Mouse (Mus musculus) stomach, postnatal 0 days (tissue): Measurements from ENCODE around the gene Nectin1. TPM values are rescaled to one million over a fixed set of nuclear protein-coding genes. Genes with fewer than 3 reads are reported as not detected.
A peak's percentile ranks its signal among the peaks of the same experiment; 100 is the strongest.

Experiments
- ATAC-seq: fragments of 200-750 bp; cut with Nextera tagmentation; 2 replicates; pipeline ENCODE4 v1.8.0; 2017; ENCODE audit not compliant: low FRiP score, low TSS enrichment
- DNase-seq: peaks from one replicate; pipeline ENCODE4 v3.0.0-alpha.2; 2016; ENCODE audit warnings: low spot score
- H3K27ac ChIP-seq: fragments of 300-500 bp; sonication (generic); replicated peaks from 2 replicates; pipeline ENCODE4 v1.5.1; 2014; ENCODE audit warnings: mild to moderate bottlenecking, control low read depth
- H3K27me3 ChIP-seq: fragments of 300-500 bp; sonication (generic); 2 replicates; pipeline ENCODE4 v1.6.1; 2014; ENCODE audit warnings: low read length; ENCODE audit not compliant: control insufficient read depth, insufficient read depth
- H3K36me3 ChIP-seq: fragments of 300-500 bp; sonication (generic); 2 replicates; pipeline ENCODE4 v1.6.1; 2014; ENCODE audit warnings: low read length, mixed read lengths; ENCODE audit not compliant: control insufficient read depth, insufficient read depth
- H3K4me1 ChIP-seq: fragments of 300-500 bp; sonication (generic); replicated peaks from 2 replicates; pipeline ENCODE4 v1.6.1; 2014; ENCODE audit warnings: antibody characterized with exemption; ENCODE audit not compliant: control insufficient read depth, insufficient read depth
- H3K4me2 ChIP-seq: fragments of 300-500 bp; sonication (generic); replicated peaks from 2 replicates; pipeline ENCODE4 v1.6.1; 2014; ENCODE audit warnings: low read depth, mild to moderate bottlenecking, control low read depth, moderate library complexity
- H3K4me3 ChIP-seq: fragments of 300-500 bp; sonication (generic); 2 replicates; pipeline ENCODE4 v1.5.1; 2014; ENCODE audit warnings: low read depth, low read length, control low read depth
- H3K9ac ChIP-seq: fragments of 300-500 bp; sonication (generic); 2 replicates; pipeline ENCODE4 v1.6.1; 2014; ENCODE audit warnings: mild to moderate bottlenecking, low read length, control low read depth, mixed read lengths
- H3K9me3 ChIP-seq: fragments of 300-500 bp; sonication (generic); 2 replicates; pipeline ENCODE4 v1.6.1; 2016; ENCODE audit warnings: low read length; ENCODE audit not compliant: control insufficient read depth
- CTCF ChIP-seq: IDR thresholded peaks from 2 replicates; pipeline ENCODE4 v1.5.1; 2016; ENCODE audit warnings: antibody characterized with exemption, low read depth, mild to moderate bottlenecking, moderate library complexity
- EP300 ChIP-seq: optimal IDR thresholded peaks from 2 replicates; pipeline ENCODE3; 2016; ENCODE audit warnings: antibody characterized with exemption
- WGBS: fragments of 180-500 bp; shearing (Covaris S2); extraction: QIAGEN DNeasy Blood & Tissue Kit; methylation state at CpG from one replicate; pipeline ENCODE4 v1.1.7; 2014; 5-methylcytosine and 5-hydroxymethylcytosine counted together
- polyA plus RNA-seq: library from polyadenylated mRNA; unstranded; fragments of >200 nt; fragmentation: Nextera tagmentation; extraction: Ambion mirVana; gene quantifications from 2 replicates; pipeline ENCODE4 v1.2.1, GENCODE M21; 2015

Nectin1 gene
- polyA plus RNA-seq, 1 experiment from 2014 or later: 5.9 TPM

DNA sequence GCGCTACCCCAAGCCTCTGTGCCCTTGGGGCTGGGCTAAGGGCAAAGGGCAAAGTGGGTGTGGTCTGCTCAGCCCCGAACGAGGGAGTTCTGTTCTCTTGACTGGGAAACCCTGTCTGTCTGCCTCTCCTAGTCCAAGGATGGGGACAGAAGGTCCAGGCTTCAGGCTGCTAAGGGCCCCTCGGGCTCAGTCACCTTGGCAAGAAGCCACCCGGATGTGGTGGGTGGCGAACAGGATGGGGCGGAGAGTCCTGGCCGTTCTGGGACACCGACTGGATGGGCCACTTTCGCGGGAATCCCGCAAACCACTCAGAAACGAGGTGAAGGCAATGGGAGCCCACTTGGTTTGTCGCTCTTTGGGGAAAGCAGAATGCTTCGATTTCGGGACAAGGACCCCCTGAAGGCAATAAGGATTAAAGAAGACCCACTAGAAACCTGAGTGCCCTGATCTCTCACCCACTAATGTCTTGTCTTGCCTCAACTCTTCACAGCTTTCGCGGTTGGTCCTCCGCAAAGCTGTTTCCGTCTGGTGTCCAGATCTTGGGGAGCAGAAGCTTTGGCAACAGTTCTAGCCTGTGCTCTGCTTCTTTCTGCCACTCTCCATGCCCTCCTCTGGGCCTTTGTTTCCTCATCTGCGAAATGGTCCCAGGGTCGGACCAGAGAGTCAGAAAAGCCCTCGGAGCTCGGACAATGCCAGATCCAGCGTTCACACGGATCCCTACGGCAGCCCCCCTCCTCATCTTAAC, 710 bp upstream of the Nectin1 start:
- peak overlapping the region; percentile 94 for H3K27ac ChIP-seq
- H3K27me3 ChIP-seq: no peaks in the 10 kb centered on the region
- H3K9me3 ChIP-seq: no peaks in the 10 kb centered on the region
- H3K4me1 ChIP-seq: no peaks in the 10 kb centered on the region
- peak; percentile 79 for DNase-seq
- peak overlapping the region; percentile 79 for H3K9ac ChIP-seq
- peak overlapping the region; percentile 86 for H3K4me3 ChIP-seq
- WGBS: 2% methylated on average over 27 of the region's 27 CpGs
- peak; percentile 63 for ATAC-seq
- no peaks in the 10 kb centered on the region for H3K36me3 ChIP-seq
- TF ChIP-seq EP300 (no peak), CTCF (no peak)
- H3K4me2 ChIP-seq: peak overlapping the region; percentile 99

DNA sequence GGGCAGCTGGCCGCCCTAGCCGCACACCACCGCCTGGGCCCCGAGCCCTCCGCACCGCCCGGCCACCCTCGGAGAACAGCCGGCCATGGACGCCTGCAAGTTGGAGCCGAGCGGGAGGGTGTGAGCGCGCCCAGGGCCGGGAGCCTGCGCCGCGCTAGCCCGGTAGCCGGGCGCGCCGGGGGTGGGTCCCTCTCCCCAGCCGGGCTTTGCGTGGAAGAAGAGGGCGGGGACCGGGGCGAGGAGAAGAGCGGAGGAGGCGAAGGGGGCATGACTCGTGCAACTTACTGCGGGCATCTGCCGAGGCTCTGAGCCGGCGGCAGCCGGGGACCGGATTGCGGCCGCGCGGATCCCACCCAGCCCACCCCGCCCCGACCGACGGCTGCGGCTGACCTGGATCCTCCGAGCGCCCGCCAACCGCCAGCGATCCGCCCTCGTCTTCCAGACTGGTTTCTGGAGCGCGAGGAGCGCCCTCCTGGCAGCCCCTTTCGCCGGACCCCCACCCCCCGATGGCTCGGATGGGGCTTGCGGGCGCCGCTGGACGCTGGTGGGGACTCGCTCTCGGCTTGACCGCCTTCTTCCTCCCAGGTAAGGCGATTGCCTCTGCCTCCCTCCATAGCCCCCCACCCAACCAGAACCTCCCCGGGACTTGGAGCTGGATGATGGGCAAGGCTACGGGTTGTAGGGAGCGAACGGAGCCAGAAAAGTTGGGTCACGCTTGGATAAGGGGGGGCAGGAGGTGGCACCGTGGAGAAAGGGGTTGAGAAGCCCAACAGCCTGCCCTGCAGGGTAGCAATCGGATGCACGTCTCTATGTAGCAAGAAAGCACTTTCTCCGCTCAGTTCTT, 576 bp downstream of the Nectin1 start:
- no peaks in the 10 kb centered on the region for H3K4me1 ChIP-seq
- peak overlapping the region; percentile 79 for H3K9ac ChIP-seq
- peak overlapping the region; percentile 99 for H3K4me2 ChIP-seq
- H3K4me3 ChIP-seq: peak overlapping the region; percentile 86
- DNase-seq (peak; percentile 73), ATAC-seq (peak; percentile 65)
- H3K27ac ChIP-seq: peak overlapping the region; percentile 94
- WGBS: under 1% methylated on average over 57 of the region's 77 CpGs
- H3K36me3 ChIP-seq: no peaks in the 10 kb centered on the region
- no peaks in the 10 kb centered on the region for H3K9me3 ChIP-seq
- TF ChIP-seq CTCF (no peak), EP300 (no peak)
- no peaks in the 10 kb centered on the region for H3K27me3 ChIP-seq

GRCm38 (mm10) chr9:43745051-43745792, 1.4 kb downstream of the Nectin1 start:
- ATAC-seq: no peak
- H3K9ac ChIP-seq: peak overlapping the region; percentile 79
- H3K27me3 ChIP-seq: no peaks in the 10 kb centered on the region
- H3K4me1 ChIP-seq: no peaks in the 10 kb centered on the region
- no peaks in the 10 kb centered on the region for H3K36me3 ChIP-seq
- peak overlapping the region; percentile 49 for H3K27ac ChIP-seq
- DNase-seq: peak; percentile 70
- peak overlapping the region; percentile 99 for H3K4me2 ChIP-seq
- peak overlapping the region; percentile 86 for H3K4me3 ChIP-seq
- WGBS: 1% methylated on average over 43 of the region's 43 CpGs
- H3K9me3 ChIP-seq: no peaks in the 10 kb centered on the region
- TF ChIP-seq EP300 (no peak), CTCF (peak; percentile 52)

DNA sequence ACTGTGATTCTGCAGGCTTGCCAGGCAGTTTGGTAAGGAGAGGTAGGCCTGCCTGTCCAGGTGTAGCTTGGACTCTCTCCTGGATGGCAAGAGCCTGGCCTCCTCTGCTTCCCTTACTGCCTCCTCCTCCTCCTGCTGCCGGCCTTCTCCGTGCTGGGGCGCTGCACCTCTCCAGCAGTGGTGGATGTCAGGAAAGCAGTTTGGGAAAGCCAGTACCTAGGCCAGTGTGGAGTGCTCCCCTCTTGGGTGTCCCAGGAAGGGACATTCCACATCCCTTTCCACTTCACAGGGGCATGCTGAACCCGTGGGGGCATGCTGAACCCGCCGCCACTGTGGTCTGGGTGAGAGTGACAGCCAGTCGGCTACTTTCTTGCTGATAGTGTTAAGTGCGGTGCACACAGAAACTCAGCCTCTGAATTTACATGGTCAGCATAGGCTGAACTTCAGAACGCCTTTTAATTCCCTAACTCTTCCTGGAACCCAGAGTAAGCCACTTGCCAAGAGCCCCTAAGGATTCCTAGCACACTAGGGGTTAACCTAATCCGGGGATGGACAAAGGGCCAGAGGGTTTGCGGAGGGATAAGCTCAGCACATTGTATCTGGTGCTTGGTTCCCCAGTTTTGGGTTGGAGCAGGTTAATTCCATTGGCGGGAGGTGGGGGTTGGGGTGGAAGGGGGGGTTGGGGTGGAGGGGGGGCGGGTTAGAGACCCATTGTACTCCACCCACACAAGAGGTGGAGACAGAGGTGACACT, 2.3 kb downstream of the Nectin1 start:
- Histone ChIP-seq H3K27ac (peak overlapping the region; percentile 49; the same call in 1 of the 2 replicates), H3K9me3 (no peaks in the 10 kb centered on the region), H3K36me3 (no peaks in the 10 kb centered on the region), H3K4me1 (no peaks in the 10 kb centered on the region), H3K27me3 (no peaks in the 10 kb centered on the region), H3K4me3 (peak overlapping the region; percentile 86), H3K4me2 (peak overlapping the region; percentile 99), H3K9ac (peak overlapping the region; percentile 79)
- DNase-seq (no peak), ATAC-seq (no peak)
- TF ChIP-seq EP300: no peak
- no peak for TF ChIP-seq CTCF
- 19% methylated on average over 12 of the region's 13 CpGs for WGBS

DNA sequence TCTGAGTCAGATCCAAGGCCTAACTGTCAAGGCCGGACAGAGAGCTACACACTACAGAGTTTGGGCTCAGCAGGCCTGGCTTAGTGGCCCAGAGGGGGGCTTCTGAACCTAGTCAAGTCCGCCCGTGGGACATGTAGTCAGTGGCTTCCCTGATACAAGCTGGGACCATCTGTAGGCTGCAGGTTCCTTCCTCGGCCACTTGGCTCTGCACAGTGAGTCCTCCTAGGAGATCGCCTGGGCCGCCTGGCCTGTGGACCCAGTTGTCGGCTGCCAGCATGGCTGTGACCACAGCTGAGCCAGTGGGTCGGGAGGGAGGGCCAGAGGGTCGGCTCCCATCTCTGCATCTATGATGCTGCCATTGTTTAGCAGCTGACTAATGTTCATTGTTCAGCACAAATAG, 3.9 kb downstream of the Nectin1 start:
- 61% methylated on average over 9 of the region's 9 CpGs for WGBS
- no peaks in the 10 kb centered on the region for H3K9me3 ChIP-seq
- H3K4me3 ChIP-seq: no peak overlapping the region
- TF ChIP-seq EP300 (no peak), CTCF (no peak)
- DNase-seq: no peak
- no peaks in the 10 kb centered on the region for H3K36me3 ChIP-seq
- H3K9ac ChIP-seq: no peak overlapping the region
- peak overlapping the region; percentile 4; the same call in 1 of the 2 replicates for H3K4me2 ChIP-seq
- H3K4me1 ChIP-seq: no peaks in the 10 kb centered on the region
- no peak overlapping the region for H3K27ac ChIP-seq
- ATAC-seq: no peak
- H3K27me3 ChIP-seq: no peaks in the 10 kb centered on the region
